Mouse (Mus musculus) ES-CJ7 (cell line): ENCODE results near the gene Rnf39.

Experiments
- DNase-seq: peaks from one replicate; pipeline ENCODE4 v3.0.0; 2011; ENCODE audit warnings: low read depth, low spot score

The Rnf39 gene

DNA sequence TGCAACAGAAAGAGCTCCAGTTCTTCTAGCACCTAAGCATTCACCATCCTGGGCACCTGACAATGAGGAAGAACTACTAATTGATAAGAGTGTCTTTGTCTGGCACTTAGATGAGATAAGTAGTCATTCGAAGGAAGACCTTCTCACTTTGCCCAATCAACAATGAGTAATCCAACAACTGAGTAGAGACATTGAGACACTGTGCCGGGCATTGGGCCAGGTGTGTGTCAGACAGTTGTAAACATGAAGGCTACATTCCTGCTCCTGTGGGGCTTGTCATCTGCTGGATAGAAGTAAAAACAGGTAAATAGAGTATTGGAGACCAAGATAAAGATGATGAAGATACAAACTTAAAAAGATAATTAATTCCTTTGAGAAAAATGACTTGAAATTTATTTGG, 4.7 kb upstream of the Rnf39 start:
- no peak for DNase-seq

DNA sequence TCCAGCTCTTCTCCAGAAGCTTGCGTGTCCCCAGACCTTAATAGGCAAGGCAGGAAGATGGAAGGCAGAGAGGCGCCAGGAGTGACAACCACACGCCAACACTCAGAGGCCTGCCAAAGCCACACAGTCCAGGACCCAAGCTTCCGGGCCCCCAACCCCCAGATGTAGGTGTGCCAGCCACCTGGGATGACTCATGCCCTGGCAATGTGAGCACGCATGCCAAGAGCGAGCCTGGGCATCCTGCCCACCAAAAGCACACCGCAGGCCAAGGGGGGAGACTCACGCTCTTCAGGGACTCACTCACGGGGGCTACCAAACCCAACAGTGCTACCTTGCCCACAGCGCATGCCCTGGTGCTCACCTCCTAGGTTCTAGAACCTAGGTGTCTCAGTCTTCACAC, 327 bp upstream of the Rnf39 start:
- DNase-seq = no peak

DNA sequence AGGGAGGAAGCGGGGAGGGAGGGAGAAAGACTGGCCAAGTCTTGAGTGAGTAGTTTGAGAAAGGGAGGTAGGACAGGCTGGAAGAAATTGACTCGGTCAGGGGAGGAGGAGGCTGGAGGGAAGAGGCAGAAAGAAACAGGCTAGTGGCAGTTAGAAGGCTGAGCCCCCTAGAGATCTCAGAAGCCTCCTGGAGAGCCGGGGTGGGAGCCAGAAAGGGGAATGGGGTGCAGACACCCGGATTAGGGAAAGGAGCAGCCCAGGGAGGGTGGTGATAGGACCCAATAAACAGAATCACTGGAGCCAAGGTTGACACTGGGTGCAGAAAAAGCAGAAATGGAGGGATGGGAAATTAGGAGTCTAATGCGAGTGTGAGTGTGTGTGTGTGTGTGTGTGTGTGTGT, 973 bp downstream of the Rnf39 start:
- no peak for DNase-seq

DNA sequence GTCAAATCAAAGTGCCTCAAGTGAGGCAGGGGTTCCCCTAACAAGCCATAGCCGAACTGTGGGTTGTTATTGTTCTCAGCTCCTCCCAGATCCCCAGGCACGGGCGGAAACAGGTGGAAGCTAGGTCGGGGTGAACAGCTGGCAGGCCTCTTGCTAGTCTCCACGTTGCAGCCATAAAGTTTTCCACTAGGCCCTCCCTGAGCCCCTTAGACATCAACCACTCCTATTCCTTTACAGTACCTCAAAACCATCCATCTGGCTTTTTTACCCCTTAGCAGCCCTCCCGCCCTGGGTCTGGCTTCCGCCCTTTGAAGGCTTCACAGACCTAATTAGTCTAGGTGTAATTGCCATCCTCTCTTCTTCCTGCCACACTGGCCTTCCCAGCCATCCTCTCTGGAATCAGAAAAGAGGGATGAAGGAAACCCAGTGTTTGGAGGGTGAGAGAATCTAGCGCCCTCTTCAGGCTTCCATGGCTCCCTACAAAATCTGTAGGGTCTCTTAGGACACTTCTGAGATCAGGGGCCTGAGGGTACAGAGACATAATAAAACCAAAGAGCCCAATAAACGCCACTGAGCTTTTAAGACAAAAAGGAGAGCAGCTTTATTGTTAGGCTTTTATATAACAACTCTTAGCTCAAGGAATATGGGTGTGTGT, 1.5 kb downstream of the Rnf39 start:
- no peak for DNase-seq

DNA sequence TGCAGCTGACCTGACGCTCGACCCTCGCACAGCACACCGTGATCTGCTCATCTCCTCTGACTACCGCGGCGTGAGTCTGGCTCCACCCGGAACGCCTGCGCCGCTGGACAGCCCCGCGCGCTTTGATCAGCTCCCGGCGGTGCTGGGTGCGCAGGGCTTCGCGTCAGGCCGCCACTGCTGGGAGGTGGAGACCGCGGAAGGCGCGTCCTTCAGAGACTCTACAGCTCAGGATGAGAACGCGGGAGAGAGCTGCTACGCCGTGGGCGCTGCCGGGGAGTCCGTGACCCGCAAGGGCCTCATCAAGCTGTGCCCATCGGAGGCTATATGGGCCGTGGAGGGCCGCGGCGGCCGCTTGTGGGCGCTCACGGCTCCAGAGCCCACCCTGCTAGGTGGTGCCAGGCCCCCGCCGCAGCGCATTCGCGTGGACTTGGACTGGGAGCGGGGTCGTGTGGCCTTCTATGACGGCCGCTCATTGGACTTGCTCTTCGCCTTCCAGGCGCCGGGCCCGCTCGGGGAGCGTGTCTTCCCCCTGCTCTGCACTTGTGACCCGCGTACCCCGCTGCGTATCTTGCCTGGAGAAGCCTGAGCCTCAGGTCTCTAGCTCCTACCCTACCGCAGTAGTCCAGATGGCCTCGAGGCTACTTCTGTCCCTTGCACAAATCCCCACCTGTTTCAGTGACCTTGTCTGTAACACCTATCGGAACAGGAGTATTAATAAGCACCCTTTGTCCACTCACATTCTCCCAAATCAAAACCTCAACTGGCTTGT, 4.5 kb downstream of the Rnf39 start:
- no peak for DNase-seq

DNA sequence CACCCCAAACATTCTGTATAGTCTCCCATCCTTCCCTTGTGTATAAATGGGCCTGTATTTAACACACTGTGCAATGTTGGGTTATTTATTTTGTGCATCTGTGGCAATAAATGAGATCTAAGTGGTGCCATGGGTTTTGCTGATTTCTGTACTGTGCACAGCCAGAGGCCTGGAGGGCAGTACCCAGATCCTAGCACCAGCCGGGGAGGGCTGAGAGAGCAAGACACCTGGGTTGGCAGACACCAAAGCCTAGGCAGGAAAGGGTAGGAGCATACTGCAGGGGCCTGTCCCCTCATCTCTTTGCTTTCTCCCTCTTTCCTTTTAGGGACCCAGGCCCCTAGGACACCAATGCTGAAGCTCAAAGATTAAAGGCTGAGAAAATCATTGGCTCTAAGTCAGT, 5.6 kb downstream of the Rnf39 start:
- DNase-seq = no peak

DNA sequence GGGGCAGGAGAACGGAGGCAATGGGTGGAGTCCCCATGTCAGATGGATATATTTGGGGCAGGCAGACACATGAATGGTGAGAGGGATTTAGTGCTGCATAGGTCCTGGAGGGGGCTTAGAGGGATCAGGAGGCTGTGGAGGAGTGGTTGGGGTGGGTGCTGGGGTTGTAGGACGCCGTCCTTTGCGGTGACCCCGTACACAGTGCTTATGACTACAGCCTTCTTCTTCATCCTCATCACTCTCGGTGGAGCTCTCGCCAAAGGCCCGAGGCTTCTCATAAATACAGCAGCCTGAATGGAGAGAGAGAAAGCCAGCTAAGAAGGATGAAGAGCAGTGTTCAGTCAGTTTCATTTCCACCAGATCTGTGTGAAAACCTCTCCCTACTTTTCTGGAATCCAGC, 6.5 kb downstream of the Rnf39 start:
- DNase-seq = no peak

DNA sequence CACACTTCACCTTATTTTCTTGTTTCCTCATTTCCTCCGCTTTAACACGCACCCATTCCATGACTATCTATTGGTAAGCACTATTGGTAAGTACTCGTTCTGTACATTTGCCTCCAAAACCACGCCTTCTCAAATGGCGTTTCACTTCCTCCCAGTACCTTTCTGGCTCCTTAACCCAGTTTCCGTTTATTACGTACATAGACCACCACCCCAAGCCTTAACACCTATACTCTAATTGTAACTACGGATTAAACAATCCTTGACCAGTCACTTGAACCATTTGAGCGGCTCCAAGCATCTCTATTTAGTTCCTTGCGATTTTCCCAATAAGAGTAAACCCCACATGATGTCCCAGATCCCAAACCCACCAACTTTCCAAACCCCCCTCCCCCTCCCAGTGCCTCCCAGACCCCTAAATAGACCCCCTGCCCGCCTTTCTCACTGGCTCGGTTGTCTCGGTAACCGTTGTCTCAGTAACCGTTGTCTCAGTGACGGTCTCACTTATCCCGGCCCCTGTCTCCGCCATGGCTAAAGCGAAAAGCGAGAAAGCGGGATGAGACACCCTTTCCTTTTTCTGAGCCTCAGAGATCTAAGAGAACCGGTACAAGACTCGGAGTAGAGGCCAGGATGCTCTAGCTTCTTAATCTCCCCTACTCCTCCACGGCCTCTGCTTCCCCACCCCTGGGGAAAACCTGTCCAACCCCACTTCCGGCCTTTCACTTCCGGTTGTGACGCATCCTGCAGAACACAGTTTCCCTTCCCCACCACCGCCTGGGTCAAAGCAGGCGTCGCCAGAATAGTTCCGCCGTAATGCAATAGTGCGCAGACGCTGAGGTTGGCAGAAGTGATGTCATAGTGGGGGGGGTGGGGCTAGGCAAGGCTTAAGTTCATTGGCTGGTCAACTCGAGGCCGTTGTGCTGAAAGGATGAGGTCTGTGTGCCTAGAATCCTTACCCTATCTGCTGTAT, 8.5 kb downstream of the Rnf39 start, which contains the start of gene Ppp1r11:
TSS of gene Ppp1r11 (minus strand) at position 761 of the 967 bp plus-strand sequence.
- peak; percentile 99 for DNase-seq

DNA sequence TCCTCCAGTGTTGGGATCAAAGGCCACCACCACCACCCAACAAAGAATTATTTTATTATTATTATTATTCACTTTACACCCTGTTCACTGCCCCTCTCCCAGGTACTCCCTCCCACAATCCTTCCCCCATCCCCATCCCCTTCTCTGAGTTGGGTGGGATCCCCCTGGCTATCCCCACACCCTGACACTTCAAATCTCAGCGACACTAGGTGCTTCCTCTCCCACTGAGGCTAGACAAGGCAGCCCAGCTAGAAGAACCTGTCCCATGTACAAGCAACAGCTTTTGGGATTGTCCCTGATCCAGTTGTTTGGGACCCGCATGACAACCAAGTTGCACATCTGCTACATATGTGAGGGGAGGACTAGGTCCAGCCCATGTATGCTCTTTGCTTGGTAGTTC, 9.9 kb downstream of the Rnf39 start:
- no peak for DNase-seq

DNA sequence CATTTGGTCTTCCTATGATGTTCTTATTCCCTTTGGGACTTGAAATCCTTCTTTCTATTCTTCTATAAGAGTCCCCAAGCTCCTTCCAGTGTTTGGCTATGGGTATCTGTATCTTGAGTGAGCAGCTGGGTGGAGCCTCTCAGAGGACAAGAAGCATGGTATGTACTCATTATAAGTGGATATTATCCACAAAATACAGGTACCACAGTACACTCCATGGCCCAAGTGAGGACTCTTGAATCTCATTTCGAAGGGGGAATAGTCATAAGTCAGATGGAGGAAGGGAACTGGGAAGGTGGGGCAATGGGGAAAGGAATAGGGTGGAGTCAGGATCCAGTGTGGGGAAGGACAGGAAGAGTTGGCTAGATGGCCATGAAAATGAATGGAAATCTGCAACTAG, 10.3 kb downstream of the Rnf39 start:
- no peak for DNase-seq

DNA sequence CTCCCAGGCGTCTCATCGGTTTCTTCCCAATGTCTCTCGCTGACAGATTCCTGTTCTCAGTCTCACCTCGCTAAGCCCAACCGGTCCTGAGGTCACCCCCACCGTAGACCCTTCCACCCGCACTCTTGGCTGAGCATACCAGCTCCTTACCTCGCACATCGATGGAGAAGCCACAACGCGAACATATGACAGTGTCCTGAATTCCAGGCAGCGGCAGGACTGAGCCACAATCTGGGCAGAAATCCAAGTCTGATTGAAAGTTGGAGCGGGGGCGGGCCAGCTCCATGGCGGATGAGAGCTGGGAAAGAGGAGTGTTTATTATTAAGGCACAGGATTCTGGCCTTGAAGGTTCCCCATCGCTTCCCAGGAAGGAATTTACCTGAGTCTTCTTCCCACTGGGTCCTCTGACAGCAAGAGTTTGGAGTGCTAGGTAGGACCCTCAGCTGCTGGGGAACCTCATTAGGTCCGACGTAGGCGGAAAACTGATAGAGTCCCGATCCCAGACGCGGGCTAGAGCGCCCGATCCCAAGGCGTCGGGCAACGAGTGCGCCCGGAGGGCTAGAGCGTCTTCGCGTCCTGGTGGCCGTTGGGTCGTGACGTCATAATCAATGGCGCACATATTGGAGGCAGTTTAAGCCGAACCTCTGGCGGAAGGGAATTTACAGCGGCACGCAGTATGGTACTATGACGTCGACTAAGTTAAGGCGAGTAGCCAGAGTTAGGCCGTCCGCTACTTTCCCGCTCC, 15.5 kb downstream of the Rnf39 start, which contains the start of the genes Znrd1 and Znrd1as:
TSS of gene Znrd1 (minus strand) at position 561 of the 745 bp plus-strand sequence.
TSS of gene Znrd1as (plus strand) at position 594 of the 745 bp plus-strand sequence.
- peak; percentile 100 for DNase-seq

DNA sequence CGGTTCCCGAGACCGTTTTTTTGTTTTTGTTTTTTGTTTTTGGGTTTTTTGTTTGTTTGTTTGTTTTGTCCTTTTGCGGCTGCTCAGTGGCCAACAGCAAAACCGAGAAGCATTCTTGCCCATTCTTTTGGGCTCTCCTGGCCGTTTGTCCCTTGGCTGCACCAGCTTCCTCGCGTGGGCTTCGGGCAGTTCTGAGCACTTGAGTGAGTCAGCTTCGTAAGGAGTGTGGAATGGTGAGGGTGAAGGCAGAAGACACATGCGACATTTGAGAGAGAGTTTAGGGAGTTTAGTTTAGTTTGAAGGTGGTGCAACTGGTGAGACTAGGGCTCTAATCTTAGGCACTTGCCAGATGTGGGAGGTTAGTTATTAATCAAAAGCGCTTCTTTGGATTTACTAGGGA, 16.2 kb downstream of the Rnf39 start:
- no peak for DNase-seq

DNA sequence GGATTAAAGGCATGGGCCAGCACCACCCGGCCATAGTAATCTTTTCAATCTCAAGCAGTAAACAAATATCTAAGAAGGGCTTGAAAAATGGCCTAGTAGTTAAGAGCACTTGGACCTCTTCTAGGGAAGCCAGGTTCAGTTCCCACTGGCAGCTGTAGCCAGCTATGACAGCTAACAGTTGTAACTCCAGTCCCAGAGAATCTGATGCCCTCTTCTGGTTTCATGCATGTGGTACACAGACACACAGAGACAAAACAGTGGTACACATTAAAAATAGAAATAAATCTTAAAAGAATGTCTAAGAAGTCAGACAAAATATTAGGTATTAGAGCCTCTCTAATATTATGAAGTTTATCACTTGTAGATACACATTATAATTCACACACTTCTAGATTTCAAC, 18.4 kb downstream of the Rnf39 start:
- no peak for DNase-seq

DNA sequence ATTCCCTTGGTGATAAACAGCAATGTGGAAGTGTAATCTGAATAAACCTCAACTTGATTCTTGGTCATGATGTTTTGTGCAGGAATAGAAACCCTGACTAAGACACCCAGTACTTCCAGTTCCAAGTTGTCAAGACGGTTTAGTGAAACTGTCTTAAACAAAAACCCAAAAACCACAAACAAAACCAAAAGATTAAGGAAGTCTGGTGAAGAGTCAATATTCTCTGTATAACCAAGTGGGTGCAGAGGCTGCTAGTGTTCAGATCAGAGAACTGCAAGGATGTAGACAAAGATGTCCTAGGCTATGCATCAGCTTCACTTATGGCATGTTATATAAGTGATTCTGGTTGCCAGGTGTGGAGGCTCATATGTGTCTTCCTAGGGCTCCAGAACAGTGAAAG, 24.2 kb downstream of the Rnf39 start:
- DNase-seq = peak; percentile 17

DNA sequence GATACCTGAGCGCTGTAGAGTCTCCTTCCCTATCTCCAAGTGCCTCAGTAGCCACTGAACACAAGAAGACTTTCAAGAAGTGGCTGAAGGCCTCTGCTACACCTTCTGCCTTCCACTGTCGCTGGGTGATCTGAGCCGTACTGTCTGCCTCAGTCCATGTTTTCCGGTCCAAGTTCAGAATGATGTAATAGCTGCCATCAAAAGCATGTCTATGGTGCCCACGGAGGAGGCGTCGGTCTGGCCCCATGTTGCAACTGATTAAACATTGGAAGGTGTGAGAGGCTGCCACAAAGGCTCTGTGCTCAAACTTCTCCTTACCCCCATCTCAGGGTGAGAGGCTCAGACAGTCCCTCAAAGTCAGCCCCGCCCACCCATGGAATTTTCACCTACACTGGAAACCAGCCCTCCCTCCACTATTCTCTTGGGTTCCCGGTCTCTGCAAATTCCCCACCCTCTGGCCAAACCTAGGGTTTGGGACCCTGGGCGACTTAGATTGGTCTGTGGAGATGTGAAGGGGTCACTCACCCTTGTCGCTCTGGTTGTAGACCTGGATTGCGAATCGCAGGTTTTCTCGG, 27.7 kb downstream of the Rnf39 start:
- DNase-seq = peak; percentile 85

DNA sequence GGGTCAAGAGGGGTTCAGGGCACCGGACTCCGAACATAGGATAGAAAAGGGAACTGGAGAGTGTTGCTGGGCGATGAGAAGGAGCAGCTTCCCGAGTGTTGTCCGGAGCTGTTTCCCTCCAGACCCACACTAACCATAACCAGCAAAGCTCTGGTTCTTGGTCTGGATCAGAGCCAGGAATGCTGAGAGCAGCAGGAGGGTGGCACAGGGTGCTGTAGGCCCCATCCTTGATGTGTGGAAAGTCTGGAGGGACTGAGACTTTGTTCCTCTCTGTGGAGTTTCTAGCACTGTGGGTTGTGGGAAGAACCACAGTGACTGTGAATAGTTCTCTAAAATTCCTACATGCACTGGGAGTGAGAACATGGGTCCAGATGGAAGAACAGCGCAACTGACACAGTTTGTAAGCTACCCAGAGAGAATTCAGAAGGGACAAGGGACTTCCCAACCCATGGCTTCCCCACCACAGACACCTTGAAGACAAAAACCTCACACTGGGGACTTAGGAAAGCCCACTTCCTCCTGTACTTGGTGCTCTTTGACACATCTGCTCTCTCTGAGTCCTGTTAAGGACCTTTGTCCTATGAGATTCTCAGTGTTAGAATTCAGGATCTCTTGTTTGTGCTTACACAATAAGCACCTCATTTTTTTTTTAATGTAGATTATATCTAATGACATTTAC, 28.6 kb downstream of the Rnf39 start:
- no peak for DNase-seq

DNA sequence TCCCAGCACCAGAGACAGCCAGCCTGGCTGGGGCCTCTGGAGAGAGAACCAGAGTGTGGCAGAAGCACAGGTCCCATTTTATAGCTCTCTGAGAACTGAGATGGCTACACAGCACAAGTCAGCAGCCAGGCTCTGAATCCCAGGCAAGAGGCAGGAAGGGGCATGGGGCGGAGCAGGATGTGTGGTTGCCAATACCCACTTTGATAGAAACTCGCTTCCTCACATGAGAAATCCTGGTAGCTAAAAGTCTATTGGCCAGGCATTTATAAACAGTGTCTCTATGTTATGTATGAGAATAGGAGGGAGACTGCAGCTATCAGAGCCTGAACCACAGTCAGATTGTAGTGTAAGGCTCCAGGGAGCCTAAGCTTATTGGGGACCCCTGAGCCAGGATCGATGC, 30.1 kb downstream of the Rnf39 start:
- DNase-seq = peak; percentile 80

DNA sequence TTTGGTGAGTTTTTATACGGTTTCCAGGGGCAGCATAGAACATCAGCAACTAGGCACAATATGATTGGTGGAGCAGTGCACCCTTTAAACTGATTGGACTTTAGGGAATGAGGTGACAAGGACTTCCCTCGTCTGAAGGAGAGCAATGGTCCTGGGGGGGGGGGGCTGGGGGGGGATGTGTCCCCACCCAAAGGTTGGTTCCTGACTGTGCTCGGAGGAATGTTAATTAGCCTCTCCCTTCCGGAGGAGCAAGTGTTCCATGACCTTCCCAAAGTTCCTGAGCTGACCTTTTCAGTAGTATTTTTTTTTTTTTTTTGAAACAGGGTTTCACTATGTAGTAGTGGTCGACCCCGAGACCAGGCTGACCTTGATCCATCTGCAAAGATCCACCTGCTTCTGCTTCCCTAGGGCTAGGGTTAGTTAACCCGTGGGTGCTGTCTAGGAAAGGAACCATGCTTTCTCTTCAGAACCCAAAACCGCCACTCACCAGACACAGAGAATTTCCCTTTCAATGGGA, 30.6 kb downstream of the Rnf39 start:
- peak; percentile 97 for DNase-seq

DNA sequence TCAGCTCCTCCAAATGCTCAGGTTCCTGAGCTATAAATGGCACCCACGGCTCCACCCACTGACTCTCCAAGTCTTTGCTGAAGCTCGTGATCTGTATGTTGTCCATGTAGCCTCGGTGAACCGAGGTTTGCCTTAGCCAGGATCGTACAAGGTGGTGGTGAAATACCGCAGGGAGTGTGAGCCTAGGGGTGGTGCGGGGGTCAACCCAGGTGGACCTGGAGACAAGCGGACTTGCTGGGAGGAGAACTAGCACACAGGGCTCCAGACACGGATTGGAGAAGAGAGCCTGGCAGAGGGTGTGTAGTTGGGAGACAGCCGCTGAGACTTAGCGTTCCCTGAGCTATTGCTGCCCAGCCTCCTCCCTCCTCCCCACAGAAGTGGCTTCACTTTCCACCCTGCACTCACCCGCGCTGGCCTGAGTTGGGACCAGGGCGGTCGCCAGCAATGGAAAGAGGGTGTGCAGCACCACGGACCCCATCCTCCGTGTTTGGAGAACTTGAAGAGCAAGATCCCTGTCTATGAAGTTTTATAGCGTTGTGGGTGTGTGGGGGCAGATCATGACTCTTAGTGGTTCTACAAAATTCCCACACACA, 38.6 kb downstream of the Rnf39 start, which contains the start of gene 2410137M14Rik:
TSS of gene 2410137M14Rik (minus strand) at position 17 of the 593 bp plus-strand sequence.
- DNase-seq = peak; percentile 60

DNA sequence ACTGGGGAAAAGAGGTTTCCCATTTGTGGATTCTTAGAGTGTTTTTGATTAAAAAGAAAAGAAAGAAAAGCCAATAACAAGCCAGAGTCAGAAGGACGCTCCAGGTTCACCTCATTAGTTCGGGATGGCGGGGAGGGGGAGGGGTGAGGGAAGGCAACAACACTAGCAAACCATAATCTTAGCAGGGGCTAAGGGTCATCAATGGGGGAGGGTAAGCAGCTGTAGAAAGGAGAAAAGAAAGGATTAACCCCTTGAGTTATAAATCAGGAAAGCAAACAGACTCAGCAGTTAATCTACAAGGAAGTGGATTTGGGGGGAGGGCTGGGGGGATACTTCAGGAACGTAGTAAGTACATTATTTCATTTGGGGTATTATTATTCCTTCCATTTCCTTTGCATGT, 39.1 kb downstream of the Rnf39 start:
- peak; percentile 86 for DNase-seq
